Mouse (Mus musculus): ENCODE measurements around the gene Cd320.
A peak's percentile ranks its signal among the peaks of the same experiment; 100 is the strongest.
"Not testable (repeated sequence)": the region's sequence is repeated elsewhere in the genome, so short reads cannot be mapped to it uniquely, and the experiment has no call there.

Cd320 gene

GRCm38 (mm10) chr17:33842966-33843795, at the start of gene Cd320:
Gene Cd320, plus strand, starts transcription at chr17:33843091.
- no peak for DNase-seq (ENCODE audit: extremely low read depth, low read depth, low spot score)

DNA sequence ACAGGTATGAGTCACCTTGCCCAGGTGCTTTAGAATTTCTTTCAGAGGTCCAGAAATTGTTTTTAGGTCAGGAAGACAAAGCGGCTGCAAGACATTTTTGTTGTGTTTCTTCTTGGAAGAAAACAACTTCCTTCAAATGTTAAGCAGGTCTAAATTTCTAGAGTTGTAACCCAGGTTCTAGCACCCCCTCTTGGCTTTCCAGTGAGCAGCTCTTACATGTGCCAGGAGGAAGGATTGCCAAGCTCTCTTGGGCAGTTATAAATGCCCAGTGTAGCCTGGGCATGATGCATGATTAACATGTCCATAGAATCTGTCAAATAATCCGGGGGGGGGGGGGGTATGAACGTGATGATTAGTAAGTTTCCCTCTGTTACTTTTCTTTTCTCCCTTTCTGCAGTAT, 44.6 kb upstream of the Cd320 start:
- DNase-seq (ENCODE audit: extremely low read depth, low read depth, low spot score), result no peak

- no peak for DNase-seq (ENCODE audit: extremely low read depth, low read depth, low spot score)
Measured at GRCm38 (mm10) chr17:33799277-33799676, 43.6 kb upstream of the Cd320 start.

- DNase-seq (ENCODE audit: extremely low read depth, low read depth, low spot score), result no peak
Measured at GRCm38 (mm10) chr17:33802221-33802620, 40.7 kb upstream of the Cd320 start.

DNA sequence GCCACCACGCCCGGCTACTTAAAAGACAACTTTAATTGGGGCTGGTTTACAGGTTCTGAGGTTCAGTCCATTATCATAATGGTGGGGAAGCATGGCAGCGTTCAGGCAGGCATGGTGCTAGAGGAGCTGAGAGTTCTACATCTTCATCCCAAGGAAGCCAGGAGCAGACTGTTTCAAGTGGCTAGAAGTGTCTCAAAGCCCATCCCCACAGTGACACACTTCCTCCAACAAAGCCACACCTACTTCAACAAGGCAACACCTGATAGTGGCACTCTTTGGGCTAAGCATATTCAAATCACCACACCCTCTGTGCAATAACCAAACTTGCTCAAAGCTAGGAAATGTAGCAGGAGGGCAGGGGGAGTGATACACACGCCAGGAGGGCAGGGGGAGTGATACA, 38.7 kb upstream of the Cd320 start:
- no peak for DNase-seq (ENCODE audit: extremely low read depth, low read depth, low spot score)

DNA sequence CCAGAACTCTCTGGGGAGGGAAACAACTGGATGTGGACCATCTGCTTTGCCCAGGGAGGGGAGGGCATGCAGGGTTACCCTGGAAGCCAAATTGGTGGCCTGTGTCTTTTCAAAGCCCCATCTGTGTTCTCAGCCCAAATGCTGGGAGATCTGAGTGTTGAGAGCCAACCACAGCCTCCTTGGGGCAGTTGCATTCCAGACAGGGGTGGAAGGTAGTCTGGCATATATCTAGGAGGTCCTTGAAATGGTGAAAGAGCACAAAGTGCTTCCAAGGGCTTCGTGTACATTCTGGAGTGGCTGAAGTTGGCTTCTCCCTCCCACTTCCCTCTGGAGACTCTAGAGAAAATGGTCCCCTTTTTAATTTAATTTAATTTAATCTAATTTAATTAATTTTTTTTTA, 38.1 kb upstream of the Cd320 start:
- no peak for DNase-seq (ENCODE audit: extremely low read depth, low read depth, low spot score)

GRCm38 (mm10) chr17:33807181-33807888, 35.6 kb upstream of the Cd320 start:
- no peak for DNase-seq (ENCODE audit: extremely low read depth, low read depth, low spot score)

DNA sequence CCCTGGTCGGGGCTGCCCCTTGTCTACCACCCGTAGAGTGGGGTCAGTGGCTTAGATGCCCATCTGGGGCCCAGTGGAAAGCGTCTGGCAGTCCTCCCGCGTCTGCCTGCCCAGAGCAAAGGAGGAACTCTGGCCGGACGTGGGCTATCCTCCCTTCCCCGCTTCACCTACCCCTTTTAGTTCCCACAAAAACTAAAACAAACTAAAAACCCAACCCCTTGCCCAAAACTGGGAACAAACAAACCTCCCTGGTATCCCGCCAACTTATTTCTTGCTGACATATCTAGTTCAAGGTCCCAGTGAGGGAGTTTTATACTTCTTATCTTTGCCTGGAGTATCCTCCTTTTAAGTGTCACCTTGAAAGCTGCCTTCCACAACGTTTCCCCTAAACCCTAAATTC, 34.7 kb upstream of the Cd320 start:
- no peak for DNase-seq (ENCODE audit: extremely low read depth, low read depth, low spot score)

DNA sequence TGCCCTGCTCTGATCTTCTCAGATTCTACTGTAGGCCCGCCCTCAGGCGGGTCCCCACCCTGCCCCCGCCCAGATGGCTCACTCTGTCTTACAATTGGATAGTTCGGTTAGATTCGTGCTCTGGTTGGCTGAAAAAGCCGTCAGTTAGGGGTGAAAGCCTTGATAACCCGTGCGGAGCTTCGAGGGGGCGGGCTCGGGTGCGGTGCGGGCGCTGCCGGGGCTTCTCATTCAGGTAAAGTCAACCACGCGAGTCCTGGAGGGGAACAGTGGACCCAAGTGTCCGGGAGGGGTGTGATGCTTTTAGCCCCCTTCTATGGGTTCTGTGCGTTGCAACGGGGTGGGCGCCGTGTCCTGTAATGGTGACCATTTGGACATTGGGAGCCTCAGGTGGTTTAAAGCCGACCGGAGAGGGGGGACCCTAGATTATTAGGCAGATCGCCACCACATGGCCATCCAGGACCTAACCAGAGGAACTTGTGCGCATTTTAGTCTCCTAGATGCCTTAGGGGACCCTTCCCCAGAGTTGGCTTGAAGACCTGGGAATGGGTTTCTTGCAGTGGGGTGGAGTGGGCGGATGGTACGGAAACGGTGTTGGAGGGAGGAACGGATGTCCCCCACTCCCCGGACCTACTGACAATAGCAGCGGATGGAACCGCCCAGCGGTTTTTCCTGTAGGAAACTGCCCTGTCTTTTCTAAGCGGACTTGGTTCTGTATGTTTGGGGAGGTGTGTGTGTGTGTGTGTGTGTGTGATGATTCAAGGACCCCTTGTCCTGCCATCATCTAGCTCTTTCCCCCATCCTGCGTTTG, 32.4 kb upstream of the Cd320 start, which contains the start of gene Kank3:
Kank3 (plus strand) TSS at position 186 of the 808 bp plus-strand sequence.
- peak; percentile 76 for DNase-seq (ENCODE audit: extremely low read depth, low read depth, low spot score)

- DNase-seq (ENCODE audit: extremely low read depth, low read depth, low spot score), result no peak
Measured at GRCm38 (mm10) chr17:33811142-33811516, 31.8 kb upstream of the Cd320 start.

GRCm38 (mm10) chr17:33812475-33812874, 30.4 kb upstream of the Cd320 start:
- no peak for DNase-seq (ENCODE audit: extremely low read depth, low read depth, low spot score)

DNA sequence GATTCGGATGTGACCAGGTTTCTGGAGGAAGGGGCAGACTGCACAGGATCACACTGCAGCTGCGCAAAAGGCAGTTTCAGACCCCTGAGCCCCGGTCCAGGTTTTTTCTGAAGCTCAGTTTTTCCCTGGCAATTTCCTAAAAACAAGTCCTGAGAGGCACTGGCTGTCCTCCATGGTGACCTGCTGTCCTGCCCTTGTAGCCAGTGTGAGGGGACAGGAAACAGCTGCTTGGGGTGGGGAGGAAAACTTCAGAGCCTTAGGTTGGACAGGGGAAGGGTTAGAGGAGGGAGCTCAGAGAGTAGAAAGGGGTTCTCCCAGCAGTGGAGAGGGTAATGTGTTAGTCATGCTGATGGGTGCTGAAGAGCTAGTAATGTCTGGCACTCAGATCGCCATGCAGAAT, 29.9 kb upstream of the Cd320 start:
- DNase-seq (ENCODE audit: extremely low read depth, low read depth, low spot score), result no peak

DNA sequence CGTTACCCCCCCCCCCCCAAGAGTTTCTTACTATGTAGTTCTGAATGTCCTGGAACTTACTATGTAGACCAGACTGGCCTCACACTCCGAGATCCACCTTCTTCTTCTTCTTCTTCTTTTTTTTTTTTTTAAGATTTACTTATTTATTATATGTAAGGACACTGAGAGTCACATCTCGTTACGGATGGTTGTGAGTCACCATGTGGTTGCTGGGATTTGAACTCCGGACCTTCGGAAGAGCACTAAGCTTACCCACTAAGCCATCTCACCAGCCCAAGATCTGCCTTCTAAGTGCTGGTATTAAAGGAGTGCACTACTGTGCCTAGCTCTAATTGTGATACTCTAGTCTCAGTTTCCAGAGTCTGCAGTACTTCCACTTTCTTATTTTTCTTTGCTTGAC, 27.5 kb upstream of the Cd320 start:
- no peak for DNase-seq (ENCODE audit: extremely low read depth, low read depth, low spot score)

DNA sequence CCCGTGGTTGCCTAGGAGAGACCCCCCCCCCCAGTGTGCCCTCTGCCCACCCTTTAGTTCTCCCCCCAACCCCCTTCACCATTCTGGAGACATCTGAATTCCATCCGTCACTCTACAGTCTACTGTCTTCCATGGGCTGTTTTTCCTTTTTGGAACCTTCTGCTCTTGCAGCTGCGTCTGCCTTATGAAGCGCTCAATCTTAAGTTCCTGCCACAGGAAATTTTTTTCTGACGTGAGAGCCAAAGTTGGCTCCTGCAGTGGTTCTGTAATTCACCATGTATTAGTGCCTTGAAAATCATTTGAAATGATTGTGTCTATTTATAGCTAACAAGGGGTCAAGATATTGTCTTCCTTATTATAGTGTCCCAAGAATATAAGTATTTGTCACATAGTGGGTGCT, 26.3 kb upstream of the Cd320 start:
- no peak for DNase-seq (ENCODE audit: extremely low read depth, low read depth, low spot score)

- DNase-seq (ENCODE audit: extremely low read depth, low read depth, low spot score), result peak; percentile 56
Measured at GRCm38 (mm10) chr17:33817184-33817968, 25.5 kb upstream of the Cd320 start.

- no peak for DNase-seq (ENCODE audit: extremely low read depth, low read depth, low spot score)
Measured at GRCm38 (mm10) chr17:33817969-33818643, 24.8 kb upstream of the Cd320 start.

- no peak for DNase-seq (ENCODE audit: extremely low read depth, low read depth, low spot score)
Measured at GRCm38 (mm10) chr17:33822436-33822959, 20.4 kb upstream of the Cd320 start.

DNA sequence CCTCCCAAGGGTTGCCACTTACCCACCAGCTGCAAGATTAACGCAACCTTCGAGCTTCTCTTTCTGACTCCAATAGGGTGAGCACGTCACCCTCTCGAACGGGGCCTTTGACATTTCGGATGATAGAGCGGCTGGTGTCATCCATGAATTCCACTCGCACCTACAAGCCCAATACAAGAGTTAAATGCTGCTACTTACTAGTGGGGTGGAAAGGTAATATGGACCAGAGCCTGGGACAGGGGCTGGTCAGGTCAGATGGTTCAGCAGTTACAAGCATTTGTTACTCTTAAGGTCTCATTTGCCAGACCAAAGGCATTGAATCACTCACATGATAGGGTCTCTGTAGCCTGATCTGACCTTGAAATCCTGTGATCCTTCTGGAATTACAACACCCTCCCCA, 19.7 kb upstream of the Cd320 start:
- not testable (repeated sequence) for DNase-seq (ENCODE audit: extremely low read depth, low read depth, low spot score)

DNA sequence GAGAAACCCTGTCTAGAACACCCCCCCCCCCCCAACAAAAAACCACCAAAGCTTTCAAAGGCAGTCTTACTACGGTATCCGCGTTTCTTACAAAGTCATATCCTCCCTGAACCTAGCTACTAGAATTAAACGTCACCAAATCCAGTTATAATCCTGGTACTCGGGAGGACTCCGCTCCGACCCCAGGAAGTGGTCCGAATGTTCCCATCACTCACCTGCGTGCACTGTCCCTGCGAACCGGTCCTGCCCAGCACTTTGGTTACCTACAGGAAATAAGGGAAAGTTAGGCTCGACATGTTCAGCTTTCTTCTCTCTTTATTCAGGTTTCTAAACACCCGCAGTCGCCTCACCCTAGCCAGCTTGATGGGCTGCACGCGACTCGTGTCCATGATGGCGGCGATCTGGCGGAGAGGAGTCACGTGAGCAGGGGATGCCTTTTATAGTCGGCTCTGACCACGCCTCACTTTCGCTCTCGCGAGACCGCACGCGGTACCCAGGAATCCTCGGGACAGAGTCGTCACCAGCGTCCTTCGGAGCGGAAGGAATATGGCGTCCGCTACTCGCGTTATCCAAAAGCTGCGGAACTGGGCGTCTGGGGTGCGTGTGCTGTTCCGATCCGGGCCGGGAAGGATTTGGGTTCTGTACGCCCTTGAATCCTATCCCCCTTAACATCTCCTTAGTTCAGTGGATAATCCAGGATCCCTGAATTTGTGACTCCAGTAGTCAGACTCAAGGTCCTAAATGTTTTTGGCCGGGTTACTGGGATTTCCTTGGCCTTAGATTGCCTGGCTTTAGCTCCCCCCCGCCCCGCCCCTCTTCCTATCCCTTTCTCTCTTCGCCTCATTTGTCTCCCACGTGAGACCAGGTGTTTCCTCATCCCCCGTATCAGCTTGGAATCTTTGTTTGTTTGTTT, 18.6 kb upstream of the Cd320 start, which contains the start of the genes Rps28 and Ndufa7:
Rps28 (minus strand) TSS at position 479 of the 913 bp plus-strand sequence.
Ndufa7 (plus strand) TSS at position 489 of the 913 bp plus-strand sequence.
- no peak for DNase-seq (ENCODE audit: extremely low read depth, low read depth, low spot score)

Measured in fat pad, adult 2 months (tissue).